Mouse (Mus musculus) ES-Bruce4 (cell line): ENCODE data around the gene Gad2. TPM values are rescaled to one million over a fixed set of nuclear protein-coding genes. Genes with fewer than 3 reads are reported as not detected.

Experiments
- H3K27ac ChIP-seq: 2 replicates; pipeline ENCODE4 v1.5.1; 2012; ENCODE audit warnings: low read length, inconsistent platforms; ENCODE audit not compliant: insufficient read depth
- H3K27me3 ChIP-seq: 2 replicates; pipeline ENCODE4 v1.6.1; 2012; ENCODE audit warnings: mild to moderate bottlenecking, low read length, inconsistent platforms; ENCODE audit not compliant: control insufficient read depth, poor library complexity, insufficient read depth, severe bottlenecking
- H3K36me3 ChIP-seq: 2 replicates; pipeline ENCODE4 v1.6.1; 2012; ENCODE audit warnings: inconsistent platforms, mild to moderate bottlenecking, low read length, moderate library complexity; ENCODE audit not compliant: control insufficient read depth, poor library complexity, insufficient read depth, severe bottlenecking
- H3K4me1 ChIP-seq: one replicate; pipeline ENCODE4 v1.8.1; 2011; ENCODE audit warnings: low read length; ENCODE audit not compliant: control insufficient read depth, insufficient read depth
- H3K4me3 ChIP-seq: 2 replicates; pipeline ENCODE4 v1.5.1; 2011; ENCODE audit warnings: low read depth, mild to moderate bottlenecking, low read length
- H3K9ac ChIP-seq: 2 replicates; pipeline ENCODE4 v1.6.1; 2012; ENCODE audit warnings: low read depth, mild to moderate bottlenecking, inconsistent platforms; ENCODE audit not compliant: poor library complexity, severe bottlenecking
- H3K9me3 ChIP-seq: replicated peaks from 2 replicates; pipeline ENCODE4 v1.6.1; 2012; ENCODE audit warnings: mild to moderate bottlenecking, low read length, inconsistent platforms; ENCODE audit not compliant: control insufficient read depth, poor library complexity, insufficient read depth, severe bottlenecking
- CTCF ChIP-seq: IDR thresholded peaks from one replicate; pipeline ENCODE4 v1.8.1; 2011; ENCODE audit warnings: low read depth, low read length
- EP300 ChIP-seq: IDR thresholded peaks from 2 replicates; pipeline ENCODE4 v1.6.1; 2011; ENCODE audit warnings: low read depth, low read length; ENCODE audit not compliant: insufficient read depth
- POLR2A ChIP-seq: IDR thresholded peaks from one replicate; pipeline ENCODE4 v1.8.1; 2011; ENCODE audit warnings: low read length; ENCODE audit not compliant: insufficient read depth
- polyA plus RNA-seq: library from polyadenylated mRNA; stranded (reverse); fragments of >200 nt; gene quantifications from 2 replicates; pipeline ENCODE4 v1.2.4, GENCODE M21; 2011; ENCODE audit warnings: low read depth; ENCODE audit not compliant: missing spikeins, insufficient read depth, insufficient read length

The Gad2 gene
- polyA plus RNA-seq, 1 experiment, result 0.24 TPM

DNA sequence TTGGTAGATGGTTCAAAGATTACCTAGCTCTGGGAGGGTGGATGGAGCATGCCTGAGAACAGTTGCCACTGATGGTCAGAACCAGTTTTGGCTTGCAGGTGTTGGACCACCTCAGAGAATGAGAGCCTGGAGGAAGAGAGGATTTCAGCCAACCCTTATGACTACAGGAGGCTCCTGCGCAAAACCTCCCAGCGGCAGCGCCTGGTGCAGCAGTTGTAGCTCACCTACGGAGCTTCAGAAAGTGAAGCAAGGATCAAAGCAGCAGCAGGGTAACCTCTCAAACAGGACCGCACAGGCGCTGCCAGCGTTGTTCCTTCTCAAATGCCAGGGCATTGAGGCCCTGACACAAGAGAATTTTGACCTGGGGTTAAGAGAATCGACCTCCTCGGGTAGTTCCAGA, 4.1 kb upstream of the Gad2 start:
- Histone ChIP-seq H3K9ac (no peak overlapping the region), H3K27me3 (peaks cover 20% of the 10 kb centered on the region; the same call in 1 of the 2 replicates)
- TF ChIP-seq EP300, result no peak
- TF ChIP-seq CTCF, result no peak
- no peak for TF ChIP-seq POLR2A

DNA sequence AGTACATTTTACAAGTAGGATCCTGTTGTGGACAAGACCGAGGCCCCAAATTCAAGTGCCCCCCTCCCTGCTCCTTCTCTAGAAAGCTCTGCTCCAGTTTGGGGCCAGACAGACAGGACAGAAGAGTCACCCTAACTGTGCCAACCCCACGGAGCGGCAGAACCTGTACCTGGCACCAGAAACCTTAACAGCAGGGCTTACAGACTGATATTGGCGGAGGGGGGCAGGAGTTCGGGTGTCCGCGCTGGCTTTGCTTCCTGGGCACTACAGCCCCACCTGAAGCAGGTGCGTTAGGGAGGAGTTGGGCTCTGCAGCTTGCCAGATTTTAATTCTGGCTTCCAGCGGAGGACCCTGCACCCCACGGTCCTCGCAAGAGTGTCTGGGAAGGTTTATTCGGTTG, 2.6 kb upstream of the Gad2 start:
- H3K4me1 ChIP-seq, result peaks cover 2% of the 10 kb centered on the region
- no peak overlapping the region for H3K4me3 ChIP-seq
- TF ChIP-seq POLR2A (no peak), CTCF (no peak), EP300 (no peak)
- no peaks in the 10 kb centered on the region; the same call in 1 of the 2 replicates for H3K9me3 ChIP-seq
- no peak overlapping the region for H3K27ac ChIP-seq
- H3K9ac ChIP-seq, result no peak overlapping the region
- H3K36me3 ChIP-seq, result no peaks in the 10 kb centered on the region
- H3K27me3 ChIP-seq, result peaks cover 25% of the 10 kb centered on the region

More for the DNA sequence above, 4.1 kb upstream of the Gad2 start:
- Histone ChIP-seq H3K4me1 (peaks cover 2% of the 10 kb centered on the region), H3K27ac (no peak overlapping the region), H3K4me3 (no peak overlapping the region), H3K36me3 (no peaks in the 10 kb centered on the region), H3K9me3 (no peaks in the 10 kb centered on the region; the same call in 1 of the 2 replicates)

DNA sequence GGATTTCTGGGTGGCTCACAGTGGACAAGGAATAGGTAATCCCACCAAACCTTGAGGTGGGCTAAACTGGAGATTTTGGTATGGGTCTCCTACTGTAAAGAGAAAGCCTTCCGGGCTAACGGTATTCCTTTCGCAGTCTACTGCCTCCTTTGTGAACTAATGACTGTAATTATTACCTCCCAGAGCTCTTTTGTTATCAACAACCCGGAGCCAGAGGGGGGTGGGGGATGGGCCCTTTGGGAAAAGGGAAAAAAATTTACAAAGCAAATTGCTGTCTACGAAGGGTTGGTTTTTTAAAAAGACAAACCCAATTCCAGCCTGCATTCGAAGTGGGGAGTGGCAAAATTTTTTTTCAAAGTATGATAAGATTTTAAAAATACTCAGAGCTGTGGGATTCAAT, 2.0 kb upstream of the Gad2 start:
- Histone ChIP-seq H3K4me3 (no peak overlapping the region), H3K4me1 (peaks cover 2% of the 10 kb centered on the region)

GRCm38 (mm10) chr2:22620534-22620933, 1.5 kb upstream of the Gad2 start:
- Histone ChIP-seq H3K36me3 (no peaks in the 10 kb centered on the region), H3K27me3 (peaks cover 28% of the 10 kb centered on the region), H3K4me1 (peaks cover 2% of the 10 kb centered on the region), H3K9ac (no peak overlapping the region), H3K4me3 (no peak overlapping the region), H3K9me3 (no peaks in the 10 kb centered on the region), H3K27ac (no peak overlapping the region)
- TF ChIP-seq POLR2A (no peak), EP300 (no peak), CTCF (no peak)

More for the DNA sequence above, 2.0 kb upstream of the Gad2 start:
- no peak overlapping the region for H3K9ac ChIP-seq
- no peaks in the 10 kb centered on the region; the same call in 1 of the 2 replicates for H3K9me3 ChIP-seq
- H3K27me3 ChIP-seq, result peaks cover 28% of the 10 kb centered on the region
- TF ChIP-seq CTCF (no peak), EP300 (0 out of 2 replicates have a peak, but pooled peaks have one; percentile 44)
- no peaks in the 10 kb centered on the region for H3K36me3 ChIP-seq
- no peak overlapping the region for H3K27ac ChIP-seq

DNA sequence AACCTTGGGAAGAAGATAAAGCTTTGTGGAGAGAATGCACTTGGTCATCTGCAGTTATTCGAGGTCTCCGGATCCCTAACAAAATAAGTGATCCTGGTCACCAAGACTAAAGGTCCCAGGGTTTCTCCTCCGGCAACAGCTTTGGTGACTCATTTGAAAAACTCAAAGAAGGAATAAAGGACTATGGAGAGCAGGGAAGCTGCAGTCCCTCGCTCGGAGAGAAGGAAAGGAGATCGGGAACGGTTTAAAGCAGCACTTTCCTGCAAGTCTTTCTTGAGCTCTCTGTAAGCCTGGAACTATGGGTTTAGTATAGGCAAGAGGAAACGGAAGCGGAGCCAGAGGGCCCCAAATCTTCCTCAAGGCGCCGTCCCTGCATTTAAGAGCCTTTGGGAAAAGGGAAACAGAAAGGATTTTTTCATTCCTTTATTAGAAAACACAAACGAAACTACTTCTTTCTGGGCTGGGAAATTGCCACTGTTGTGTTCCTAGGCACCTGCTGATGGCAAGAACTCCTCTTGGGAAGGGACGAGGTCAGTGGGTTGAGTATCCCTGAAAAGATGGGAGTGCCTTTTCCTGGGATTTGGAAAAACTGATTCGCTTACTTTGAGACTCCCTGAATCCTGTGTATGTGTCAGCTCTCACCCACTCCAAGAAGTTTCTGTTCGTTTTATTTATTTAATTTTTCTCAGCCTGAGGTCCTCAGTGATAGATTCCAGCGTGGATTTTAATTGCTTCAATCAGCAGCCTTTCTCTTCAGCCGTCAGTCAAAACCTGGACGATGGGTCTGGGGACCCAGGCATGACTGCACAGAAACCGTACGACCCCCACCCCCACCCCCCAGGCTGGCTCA, 802 bp upstream of the Gad2 start:
- Histone ChIP-seq H3K9me3 (no peaks in the 10 kb centered on the region), H3K27ac (no peak overlapping the region), H3K9ac (no peak overlapping the region), H3K4me3 (no peak overlapping the region), H3K4me1 (peaks cover 2% of the 10 kb centered on the region), H3K36me3 (no peaks in the 10 kb centered on the region), H3K27me3 (peaks cover 28% of the 10 kb centered on the region)
- TF ChIP-seq EP300 (no peak), POLR2A (no peak), CTCF (no peak)

DNA sequence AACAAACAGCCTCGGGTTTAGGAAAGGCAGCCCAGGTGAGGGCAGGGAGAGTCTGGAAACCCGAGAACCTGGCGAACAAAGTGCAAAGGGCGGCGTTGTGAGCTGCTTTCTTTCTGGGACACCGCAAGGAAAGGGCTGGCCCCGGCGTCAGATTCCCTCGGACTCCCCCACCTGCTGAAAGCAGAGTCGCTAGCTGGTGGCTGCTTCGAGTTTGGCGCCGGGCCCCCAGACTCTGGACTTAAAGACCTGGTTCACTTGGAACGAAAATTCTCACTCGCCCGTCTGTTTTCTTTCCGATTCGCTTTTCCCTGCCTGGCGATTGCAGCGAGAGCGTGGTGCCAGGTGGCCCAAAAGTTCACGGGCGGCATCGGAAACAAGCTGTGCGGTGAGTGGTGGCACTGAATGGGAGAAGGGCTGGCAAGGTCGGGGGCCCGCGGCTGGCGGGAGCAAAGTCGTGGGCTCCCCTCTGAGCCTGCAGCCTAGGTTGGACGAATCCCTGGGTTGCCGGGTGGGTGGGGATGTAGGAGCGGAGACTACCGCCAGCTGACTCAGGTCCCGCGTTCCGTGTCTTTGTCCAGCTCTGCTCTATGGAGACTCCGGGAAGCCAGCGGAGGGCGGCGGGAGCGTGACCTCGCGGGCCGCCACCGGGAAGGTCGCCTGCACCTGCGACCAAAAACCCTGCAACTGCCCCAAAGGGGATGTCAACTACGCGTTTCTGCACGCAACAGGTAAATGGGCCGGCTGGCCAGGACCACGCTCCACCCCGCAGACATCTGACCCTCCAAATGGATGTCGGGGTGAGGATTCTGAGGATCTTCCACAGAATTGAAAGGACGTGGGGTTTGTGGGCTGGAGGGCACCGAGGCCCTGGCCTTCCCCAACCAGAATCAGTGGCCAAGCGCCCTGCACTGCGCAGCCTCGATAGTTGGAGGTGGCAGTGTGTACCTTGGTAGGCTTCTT, 1.4 kb downstream of the Gad2 start:
- peaks cover 35% of the 10 kb centered on the region for H3K27me3 ChIP-seq
- no peak overlapping the region for H3K27ac ChIP-seq
- TF ChIP-seq EP300 (no peak), POLR2A (no peak), CTCF (no peak)
- no peaks in the 10 kb centered on the region for H3K9me3 ChIP-seq
- no peak overlapping the region for H3K9ac ChIP-seq
- H3K4me1 ChIP-seq, result peaks cover 2% of the 10 kb centered on the region
- H3K36me3 ChIP-seq, result no peaks in the 10 kb centered on the region
- peak overlapping the region; percentile 26 for H3K4me3 ChIP-seq
